Mouse (Mus musculus): ENCODE data around the gene Wasl.

- TF ChIP-seq CTCF (conservative IDR thresholded peaks at IDR 0.05; ENCODE audit: insufficient read depth, insufficient read length, low read depth, low read length): no peak
- TF ChIP-seq POLR2A (IDR thresholded peaks at IDR 0.05; ENCODE audit: low read depth, low read length): no peak
Measured at GRCm38 (mm10) chr6:24664133-24664866, 509 bp downstream of the Wasl start.
